Comparison of ENCODE assay signal across 9 mouse cellular contexts in the genomic region with DNA sequence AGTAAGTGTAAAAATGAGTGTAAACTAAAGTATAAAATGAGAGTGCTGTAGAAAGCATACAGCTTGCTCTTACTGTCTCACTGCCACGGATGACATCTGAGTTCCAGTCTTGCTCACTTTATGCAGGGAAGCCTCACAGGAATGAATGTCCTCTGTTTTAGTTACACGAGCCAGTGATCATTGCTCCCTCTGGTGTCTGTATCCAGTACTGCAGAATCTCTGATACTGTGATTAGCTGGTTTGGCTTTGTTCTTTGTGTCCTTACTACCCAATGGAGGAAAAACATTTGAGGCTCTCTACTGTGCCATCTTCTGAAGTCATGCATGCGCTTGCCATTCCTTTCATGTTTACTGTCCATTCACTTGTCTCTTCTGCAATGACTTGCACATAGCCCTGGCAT.
A peak's percentile ranks its signal among the peaks of the same experiment; 100 is the strongest.
DNase-seq lines count a peak whose midpoint lies in the region; ATAC-seq and TF ChIP-seq lines count a peak whose summit lies in the region.
"Had no signal": no experiment of that assay in that cellular context is flagged by ENCODE, and none has a peak within 500 bp of the region (broad histone marks: within the 10 kb centered on the region; RNA-seq: fewer than 3 reads in every experiment).

No protein-coding gene starts in this region.

- no peak for ATAC-seq in limb, embryonic 11.5 days (ENCODE audit: insufficient number of reproducible peaks, low FRiP score, low TSS enrichment, low read depth)
- 0 out of 2 replicates have a peak, but pooled peaks have one; percentile 57 for ATAC-seq in erythroid progenitor cell, adult 5-6 weeks (replicated peaks; ENCODE audit: low FRiP score, poor library complexity, severe bottlenecking)
- ATAC-seq in hindbrain, embryonic 14.5 days (ENCODE audit: low FRiP score), result no peak; the same call in 1 of the 2 replicates
- 0 out of 2 replicates have a peak, but pooled peaks have one; percentile 36 for ATAC-seq in midbrain, embryonic 16.5 days

- DNase-seq in limb, embryonic 11.5 days (ENCODE audit: low spot score), result peak; percentile 77
- DNase-seq in limb, embryonic 10.5 days (ENCODE audit: low spot score), result no peak
- peak; percentile 77 for DNase-seq in brain, embryonic 14.5 days (ENCODE audit: low read depth)
- DNase-seq in hindbrain, embryonic 14.5 days (ENCODE audit: low spot score), result peak; percentile 84
- peak; percentile 82 to 85 for DNase-seq in left cerebral cortex, postnatal 14 days (ENCODE audit: low spot score in 2 of 2)
- DNase-seq in testis, postnatal 10 days (ENCODE audit: low spot score), result peak; percentile 73

- H3K4me3 ChIP-seq in limb, embryonic 11.5 days (ENCODE audit: low read depth, low read length), result no peak overlapping the region
- no peak overlapping the region for H3K4me3 ChIP-seq in limb, embryonic 10.5 days
- H3K4me3 ChIP-seq in hindbrain, embryonic 14.5 days (replicated peaks; ENCODE audit: low read length), result no peak overlapping the region
- no peak overlapping the region for H3K4me3 ChIP-seq in midbrain, embryonic 16.5 days (ENCODE audit: low read depth, low read length)
- H3K4me3 ChIP-seq: embryonic facial prominence, embryonic 13.5 days had no signal

- no peak overlapping the region for H3K9ac ChIP-seq in limb, embryonic 11.5 days (ENCODE audit: low read length)
- H3K9ac ChIP-seq in hindbrain, embryonic 14.5 days, result no peak overlapping the region
- H3K9ac ChIP-seq in midbrain, embryonic 16.5 days (ENCODE audit: low read depth, low read length), result no peak overlapping the region
- H3K9ac ChIP-seq: embryonic facial prominence, embryonic 13.5 days had no signal

- intact Hi-C loops in left cerebral cortex, postnatal 14 days (cut with DNase I), result no loop called here

- no peak overlapping the region for H3K27ac ChIP-seq in limb, embryonic 11.5 days (replicated peaks; ENCODE audit: low read depth, low read length)
- H3K27ac ChIP-seq in limb, embryonic 10.5 days, result no peak overlapping the region
- H3K27ac ChIP-seq in hindbrain, embryonic 14.5 days, result no peak overlapping the region
- no peak overlapping the region for H3K27ac ChIP-seq in midbrain, embryonic 16.5 days (ENCODE audit: low read length)
- H3K27ac ChIP-seq: embryonic facial prominence, embryonic 13.5 days had no signal

- WGBS in limb, embryonic 11.5 days, result 45% methylated on average over 3 of the region's 3 CpGs
- WGBS in limb, embryonic 10.5 days, result 42% methylated on average over 3 of the region's 3 CpGs
- WGBS in hindbrain, embryonic 14.5 days, result 34% methylated on average over 3 of the region's 3 CpGs
- 40% methylated on average over 3 of the region's 3 CpGs for WGBS in midbrain, embryonic 16.5 days

- 0 out of 2 replicates have a peak, but pooled peaks cover 3% of the 10 kb centered on the region for H3K4me1 ChIP-seq in limb, embryonic 11.5 days (ENCODE audit: control insufficient read depth, insufficient read depth, low read length)
- H3K4me1 ChIP-seq in limb, embryonic 10.5 days, result no peaks in the 10 kb centered on the region
- no peaks in the 10 kb centered on the region for H3K4me1 ChIP-seq in hindbrain, embryonic 14.5 days (replicated peaks; ENCODE audit: control insufficient read depth, insufficient read depth, low read length)
- H3K4me1 ChIP-seq in midbrain, embryonic 16.5 days (ENCODE audit: control insufficient read depth, insufficient read depth, low read length), result no peaks in the 10 kb centered on the region
- H3K4me1 ChIP-seq: embryonic facial prominence, embryonic 13.5 days had no signal

- no peak for TF ChIP-seq POLR2A in brain, embryonic 14.5 days (IDR thresholded peaks at IDR 0.05; ENCODE audit: borderline replicate concordance, extremely low read depth, insufficient read depth, insufficient read length, poor library complexity, severe bottlenecking)

- no peak overlapping the region for H3K4me2 ChIP-seq in limb, embryonic 11.5 days (ENCODE audit: low read depth, severe bottlenecking)
- no peak overlapping the region for H3K4me2 ChIP-seq in hindbrain, embryonic 14.5 days (replicated peaks)
- no peak overlapping the region for H3K4me2 ChIP-seq in midbrain, embryonic 16.5 days (ENCODE audit: low read length)
- H3K4me2 ChIP-seq: embryonic facial prominence, embryonic 13.5 days had no signal

- H3K36me3 ChIP-seq in limb, embryonic 11.5 days (ENCODE audit: control insufficient read depth, insufficient read depth, low read length), result no peaks in the 10 kb centered on the region
- no peaks in the 10 kb centered on the region for H3K36me3 ChIP-seq in limb, embryonic 10.5 days
- no peaks in the 10 kb centered on the region for H3K36me3 ChIP-seq in hindbrain, embryonic 14.5 days (replicated peaks; ENCODE audit: control insufficient read depth, insufficient read depth)
- H3K36me3 ChIP-seq in midbrain, embryonic 16.5 days (ENCODE audit: control insufficient read depth, insufficient read depth, low read length), result no peaks in the 10 kb centered on the region
- H3K36me3 ChIP-seq: embryonic facial prominence, embryonic 13.5 days had no signal

- peak; percentile 74; the same call in 1 of the 2 replicates for TF ChIP-seq CTCF in brain, embryonic 14.5 days (IDR thresholded peaks at IDR 0.05; ENCODE audit: borderline replicate concordance, extremely low read depth, insufficient read depth, insufficient read length)

- H3K27me3 ChIP-seq in limb, embryonic 11.5 days (ENCODE audit: control insufficient read depth, insufficient read depth, low read length), result no peaks in the 10 kb centered on the region
- H3K27me3 ChIP-seq in limb, embryonic 10.5 days (ENCODE audit: low read depth, poor library complexity, severe bottlenecking), result no peaks in the 10 kb centered on the region
- no peaks in the 10 kb centered on the region for H3K27me3 ChIP-seq in hindbrain, embryonic 14.5 days (ENCODE audit: control insufficient read depth, insufficient read depth, low read length)
- H3K27me3 ChIP-seq in midbrain, embryonic 16.5 days (ENCODE audit: control insufficient read depth, insufficient read depth, low read depth, low read length), result no peaks in the 10 kb centered on the region
- H3K27me3 ChIP-seq: embryonic facial prominence, embryonic 13.5 days had no signal

- no peaks in the 10 kb centered on the region for H3K9me3 ChIP-seq in limb, embryonic 11.5 days (ENCODE audit: control insufficient read depth, low read length)
- no peaks in the 10 kb centered on the region for H3K9me3 ChIP-seq in limb, embryonic 10.5 days (replicated peaks)
- no peaks in the 10 kb centered on the region for H3K9me3 ChIP-seq in hindbrain, embryonic 14.5 days (ENCODE audit: control insufficient read depth, low read length)
- no peaks in the 10 kb centered on the region for H3K9me3 ChIP-seq in midbrain, embryonic 16.5 days (replicated peaks; ENCODE audit: control insufficient read depth, low read length, poor library complexity, severe bottlenecking)
- H3K9me3 ChIP-seq: embryonic facial prominence, embryonic 13.5 days had no signal

Comparison
In these comparisons a context has a peak if more than half of its experiments do, and no peak if none do; other contexts are left out.
1. ATAC-seq: peak in erythroid progenitor cell, adult 5-6 weeks (single experiment) and midbrain, embryonic 16.5 days (single experiment); none in limb, embryonic 11.5 days (single experiment) and hindbrain, embryonic 14.5 days (single experiment).